Mouse (Mus musculus) cerebellum, postnatal 36 days (tissue): ENCODE measurements around the gene Kcne3.

Experiments used
- DNase-seq, 2 experiments: peaks; one replicate each; pipeline ENCODE4 v3.0.0; 2021 to 2022; ENCODE audit warnings: mixed read lengths in 2 of 2

Gene Kcne3

GRCm38 (mm10) chr7:100176269-100176668 lies at the start of gene Kcne3:
TSS of gene Kcne3 (plus strand) at chr7:100176502.
- DNase-seq: no peak

GRCm38 (mm10) chr7:100126514-100126913 lies 49.8 kb upstream of the Kcne3 start:
- no peak for DNase-seq

- no peak for DNase-seq
These were observed 47.9 kb upstream of the Kcne3 start for GRCm38 (mm10) chr7:100128262-100129041.

- DNase-seq: no peak
These were observed 45.7 kb upstream of the Kcne3 start for GRCm38 (mm10) chr7:100130592-100130991.

GRCm38 (mm10) chr7:100132379-100132778 lies 43.9 kb upstream of the Kcne3 start:
- DNase-seq: no peak

GRCm38 (mm10) chr7:100137038-100137437 lies 39.3 kb upstream of the Kcne3 start:
- DNase-seq: no peak

- DNase-seq: no peak
These were observed 38.2 kb upstream of the Kcne3 start for GRCm38 (mm10) chr7:100138075-100138474.

- no peak for DNase-seq
These were observed 35.7 kb upstream of the Kcne3 start for GRCm38 (mm10) chr7:100140591-100140990.

- peak; percentile 4 to 14 for DNase-seq
These were observed 27.7 kb upstream of the Kcne3 start for GRCm38 (mm10) chr7:100148586-100148985.

- DNase-seq: no peak
These were observed 26.2 kb upstream of the Kcne3 start for GRCm38 (mm10) chr7:100150086-100150485.

- no peak for DNase-seq
These were observed 25.7 kb upstream of the Kcne3 start for GRCm38 (mm10) chr7:100150626-100151025.

GRCm38 (mm10) chr7:100157669-100158068 lies 18.6 kb upstream of the Kcne3 start:
- DNase-seq: no peak

GRCm38 (mm10) chr7:100159105-100159841 lies 17.0 kb upstream of the Kcne3 start, which contains the start of gene Lipt2:
TSS of gene Lipt2 (plus strand) at chr7:100159277.
- peak; percentile 89 to 92 for DNase-seq

GRCm38 (mm10) chr7:100160006-100160405 lies 16.3 kb upstream of the Kcne3 start:
- no peak for DNase-seq

GRCm38 (mm10) chr7:100163506-100163905 lies 12.8 kb upstream of the Kcne3 start:
- no peak for DNase-seq

GRCm38 (mm10) chr7:100168654-100169053 lies 7.6 kb upstream of the Kcne3 start:
- DNase-seq: no peak

GRCm38 (mm10) chr7:100170756-100171155 lies 5.5 kb upstream of the Kcne3 start:
- DNase-seq: no peak

GRCm38 (mm10) chr7:100178016-100178890 lies 2.0 kb downstream of the Kcne3 start:
- peak in 1 of 2 experiments; percentile 16 for DNase-seq

GRCm38 (mm10) chr7:100178891-100179233 lies 2.6 kb downstream of the Kcne3 start:
- DNase-seq: peak in 1 of 2 experiments; percentile 8

GRCm38 (mm10) chr7:100179394-100179793 lies 3.1 kb downstream of the Kcne3 start:
- DNase-seq: no peak

- DNase-seq: no peak
These were observed 3.6 kb downstream of the Kcne3 start for GRCm38 (mm10) chr7:100179836-100180407.

- DNase-seq: no peak
These were observed 4.9 kb downstream of the Kcne3 start for GRCm38 (mm10) chr7:100181176-100181575.

- no peak for DNase-seq
These were observed 5.3 kb downstream of the Kcne3 start for GRCm38 (mm10) chr7:100181614-100182013.
